Mouse (Mus musculus): ENCODE data around the gene Kitl.

DNA sequence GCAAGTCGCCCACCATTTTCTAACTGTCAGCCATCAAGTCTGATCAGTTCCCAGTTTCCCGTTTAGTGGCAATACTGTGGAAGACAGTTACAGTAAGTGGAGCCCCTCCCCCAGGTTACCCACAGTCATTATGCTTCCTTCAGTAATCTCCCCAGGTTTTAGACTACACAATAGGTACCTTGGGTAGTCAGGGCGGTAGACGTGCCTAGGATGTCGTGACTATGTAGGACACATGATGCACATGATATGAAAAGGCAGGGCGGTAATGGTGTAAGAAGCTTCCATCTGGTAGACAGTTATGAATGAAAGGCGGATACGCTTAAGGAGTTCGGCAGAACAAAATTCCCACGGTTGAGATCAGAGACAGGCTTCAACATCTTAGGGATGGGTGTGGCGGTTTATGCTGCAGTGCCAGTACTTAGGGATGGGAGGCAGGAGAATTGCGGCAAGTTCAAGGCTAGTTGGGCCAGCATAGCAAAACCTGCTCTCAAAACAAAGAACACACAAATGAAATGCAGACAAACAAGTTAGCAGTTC, 15.6 kb downstream of the Kitl start:
- TF ChIP-seq GATA1 (IDR thresholded peaks at IDR 0.05; ENCODE audit: low read length), result no peak
- no peak for TF ChIP-seq TAL1 (IDR thresholded peaks at IDR 0.05; ENCODE audit: low read length)
